Mouse (Mus musculus): ENCODE results near the gene Eloa. TPM values are rescaled to one million over a fixed set of nuclear protein-coding genes. Genes with fewer than 3 reads are reported as not detected.

The Eloa gene
- polyA plus RNA-seq, 2 experiments: 16.2 to 30.0 TPM

DNA sequence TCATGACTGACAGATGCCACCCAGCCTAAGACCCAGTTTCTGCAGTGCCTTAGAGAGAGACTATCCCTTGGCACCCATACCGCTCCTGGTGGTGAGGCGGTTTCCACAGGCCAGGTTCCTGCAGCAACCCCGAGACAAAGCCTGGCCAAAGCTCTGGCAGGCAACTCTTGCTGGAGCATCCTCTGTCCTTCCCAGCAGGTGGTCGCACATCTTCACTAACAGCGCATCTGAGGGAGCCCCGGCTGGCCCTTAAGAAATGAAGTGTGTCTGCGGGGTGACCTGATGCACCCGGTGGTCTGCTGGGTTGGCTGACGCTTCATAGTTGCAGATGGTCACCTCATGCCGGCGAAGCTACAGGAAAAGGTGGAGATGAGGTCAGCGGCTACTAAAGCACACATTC lies 45.4 kb downstream of the Eloa start:
- no peaks in the 10 kb centered on the region for H3K9me3 ChIP-seq (ENCODE audit: control insufficient read depth, low read length)
- H3K27me3 ChIP-seq (ENCODE audit: control insufficient read depth, insufficient read depth, low read length): no peaks in the 10 kb centered on the region
- peaks cover 50% of the 10 kb centered on the region for H3K36me3 ChIP-seq (replicated peaks; ENCODE audit: control insufficient read depth, insufficient read depth, low read depth)
- peaks cover 9 to 13% of the 10 kb centered on the region in 2 experiments for H3K4me1 ChIP-seq (replicated peaks; ENCODE audit: control insufficient read depth in 2 of 2, insufficient read depth in 2 of 2, low read length in 1 of 2)
- no peak overlapping the region for H3K4me3 ChIP-seq (ENCODE audit: insufficient read depth in 1 of 2, low read depth in 2 of 2, low read length in 2 of 2)
- no peak overlapping the region for H3K4me2 ChIP-seq (ENCODE audit: low read depth)
- DNase-seq (ENCODE audit: low read depth in 3 of 3, low spot score in 3 of 3) (no peak), ATAC-seq (ENCODE audit: insufficient read depth) (no peak)
- no peak overlapping the region for H3K9ac ChIP-seq (replicated peaks)
- H3K27ac ChIP-seq: no peak overlapping the region
- TF ChIP-seq CTCF (IDR thresholded peaks at IDR 0.05; ENCODE audit: low read depth) (no peak), EP300 (IDR thresholded peaks at IDR 0.05; ENCODE audit: low read depth) (no peak)
- 89% methylated on average over 12 of the region's 12 CpGs for WGBS (ENCODE audit: insufficient replicate concordance)

DNA sequence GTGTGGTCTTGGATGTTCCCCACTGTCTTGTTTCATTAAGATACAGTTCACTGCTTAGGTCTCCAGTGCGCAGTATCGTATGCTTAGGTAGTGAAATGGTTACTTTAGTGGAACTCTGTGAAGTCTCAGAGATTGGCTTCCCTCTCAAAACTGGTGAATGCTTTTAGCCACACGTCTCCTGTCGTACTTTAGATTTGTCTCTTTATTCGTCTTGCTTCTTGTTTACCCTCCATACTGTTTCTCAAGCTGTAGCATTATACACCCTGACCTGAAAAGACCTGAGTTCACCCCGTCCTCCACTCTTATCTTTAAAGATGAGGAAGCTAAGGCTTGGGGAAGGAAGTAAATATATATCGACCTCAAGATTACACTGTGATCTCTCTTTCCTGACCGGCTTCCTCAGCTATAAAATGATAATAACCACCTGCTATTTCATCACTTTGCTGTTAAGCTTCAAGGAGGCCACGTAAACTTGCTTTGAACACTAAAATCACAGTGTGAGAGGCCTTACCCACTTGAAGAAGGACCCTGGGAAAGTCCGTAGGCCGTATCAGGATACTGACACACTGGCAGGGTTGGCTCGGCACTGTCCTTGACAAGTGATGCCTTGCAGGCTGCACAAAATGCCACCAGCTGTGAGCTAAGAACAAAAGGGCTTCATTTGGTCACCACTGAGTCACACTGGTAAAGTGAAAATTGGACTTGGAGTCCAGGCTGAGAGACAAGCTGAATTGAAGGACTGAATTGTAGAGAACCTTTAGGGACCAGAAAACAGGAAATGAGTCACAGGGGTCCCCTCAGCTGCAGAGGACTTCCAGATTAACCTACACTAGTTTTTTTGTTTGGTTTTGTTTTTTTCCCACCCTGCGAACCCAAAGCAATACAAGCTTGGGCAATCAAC lies 48.4 kb downstream of the Eloa start:
- H3K9me3 ChIP-seq (ENCODE audit: control insufficient read depth, low read length): no peaks in the 10 kb centered on the region
- TF ChIP-seq CTCF (IDR thresholded peaks at IDR 0.05; ENCODE audit: low read depth) (no peak), EP300 (IDR thresholded peaks at IDR 0.05; ENCODE audit: low read depth) (no peak)
- H3K9ac ChIP-seq (replicated peaks): peak overlapping the region; percentile 86
- H3K4me3 ChIP-seq (ENCODE audit: insufficient read depth in 1 of 2, low read depth in 2 of 2, low read length in 2 of 2): peak overlapping the region; percentile 70 to 89
- DNase-seq (ENCODE audit: low read depth in 3 of 3, low spot score in 3 of 3) (no peak), ATAC-seq (ENCODE audit: insufficient read depth) (no peak)
- peak overlapping the region; percentile 38 for H3K27ac ChIP-seq
- WGBS (ENCODE audit: insufficient replicate concordance): 31% methylated on average over 13 of the region's 13 CpGs
- peaks cover 43% of the 10 kb centered on the region for H3K36me3 ChIP-seq (replicated peaks; ENCODE audit: control insufficient read depth, insufficient read depth, low read depth)
- H3K4me2 ChIP-seq (ENCODE audit: low read depth): peak overlapping the region; percentile 77
- H3K4me1 ChIP-seq (replicated peaks; ENCODE audit: control insufficient read depth in 2 of 2, insufficient read depth in 2 of 2, low read length in 1 of 2): peaks cover 9 to 13% of the 10 kb centered on the region in 2 experiments
- H3K27me3 ChIP-seq (ENCODE audit: control insufficient read depth, insufficient read depth, low read length): no peaks in the 10 kb centered on the region

DNA sequence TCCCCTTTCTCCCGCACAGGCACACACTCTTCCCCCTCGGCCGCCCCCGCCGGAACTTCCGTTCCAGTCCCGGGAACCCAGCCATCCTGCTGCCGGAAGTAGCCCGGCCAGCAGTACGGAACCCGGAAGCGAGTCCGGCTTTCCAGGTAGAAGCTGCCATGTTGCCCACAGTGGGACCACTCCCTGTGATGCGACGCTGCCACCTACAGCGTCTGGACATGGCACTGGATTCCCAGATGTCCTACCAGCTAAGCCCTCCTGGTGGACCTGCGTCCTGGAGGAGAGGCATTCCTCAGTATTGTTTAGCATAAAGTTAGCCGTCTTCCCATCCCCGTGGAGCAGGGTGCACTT lies 49.0 kb downstream of the Eloa start, which contains the start of gene Lypla2:
Gene Lypla2, minus strand, starts transcription at position 71 of the 351 bp plus-strand sequence.
- ATAC-seq (ENCODE audit: insufficient read depth): peak; percentile 73
- H3K36me3 ChIP-seq (replicated peaks; ENCODE audit: control insufficient read depth, insufficient read depth, low read depth): peaks cover 40% of the 10 kb centered on the region
- peak within 1 kb of the TSS; percentile 45 for H3K27ac ChIP-seq
- no peaks in the 10 kb centered on the region for H3K9me3 ChIP-seq (ENCODE audit: control insufficient read depth, low read length)
- H3K4me3 ChIP-seq (ENCODE audit: insufficient read depth in 1 of 2, low read depth in 2 of 2, low read length in 2 of 2): peak within 1 kb of the TSS; percentile 70 to 89
- H3K4me1 ChIP-seq (replicated peaks; ENCODE audit: control insufficient read depth in 2 of 2, insufficient read depth in 2 of 2, low read length in 1 of 2): peaks cover 9 to 13% of the 10 kb centered on the region in 2 experiments
- peak; percentile 55 to 67 (median 59) for DNase-seq (ENCODE audit: low read depth in 3 of 3, low spot score in 3 of 3)
- peak within 1 kb of the TSS; percentile 77 for H3K4me2 ChIP-seq (ENCODE audit: low read depth)
- TF ChIP-seq CTCF (IDR thresholded peaks at IDR 0.05; ENCODE audit: low read depth): no peak
- TF ChIP-seq EP300 (IDR thresholded peaks at IDR 0.05; ENCODE audit: low read depth): no peak
- WGBS (ENCODE audit: insufficient replicate concordance): 2% methylated on average over 19 of the region's 19 CpGs
- H3K9ac ChIP-seq (replicated peaks): peak within 1 kb of the TSS; percentile 86
- no peaks in the 10 kb centered on the region for H3K27me3 ChIP-seq (ENCODE audit: control insufficient read depth, insufficient read depth, low read length)

DNA sequence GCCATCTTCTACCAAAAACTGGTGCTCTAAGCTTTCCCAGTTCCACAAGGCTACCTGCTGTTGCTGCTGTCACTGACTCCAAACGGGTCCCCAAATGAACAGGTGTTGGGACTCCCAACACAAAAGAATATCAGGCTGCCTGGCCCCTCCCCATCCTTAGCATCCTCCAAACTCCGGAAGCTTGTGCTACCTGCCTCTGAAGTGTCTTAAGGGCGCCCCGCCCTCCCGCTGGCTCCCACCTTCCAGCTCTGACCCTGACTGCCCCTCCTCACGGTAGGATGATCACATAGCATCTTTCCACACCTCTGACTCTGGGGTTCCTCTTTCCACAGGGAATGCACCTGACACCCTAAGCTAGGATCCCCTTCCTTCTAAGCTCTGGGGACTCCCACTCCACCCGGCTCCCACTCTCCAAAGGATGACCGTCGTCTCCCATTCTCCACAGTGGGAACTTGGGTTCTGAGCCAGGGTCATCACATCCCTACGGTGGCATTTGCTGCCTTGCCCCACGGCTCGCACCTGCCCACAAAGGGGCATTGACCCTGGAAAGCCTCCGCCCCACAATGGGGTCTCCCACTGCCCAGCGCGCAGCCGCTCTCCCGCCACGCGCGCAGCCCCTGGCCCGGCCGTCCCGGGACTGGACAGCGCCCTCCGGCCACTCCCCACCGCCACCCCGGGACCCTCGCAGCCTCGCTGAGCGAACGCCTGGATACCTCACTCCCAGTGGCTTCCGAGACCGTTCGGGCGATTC lies 49.6 kb downstream of the Eloa start:
- Histone ChIP-seq H3K4me1 (replicated peaks; ENCODE audit: control insufficient read depth in 2 of 2, insufficient read depth in 2 of 2, low read length in 1 of 2) (peaks cover 9 to 13% of the 10 kb centered on the region in 2 experiments), H3K27ac (peak overlapping the region; percentile 45), H3K4me2 (ENCODE audit: low read depth) (peak overlapping the region; percentile 77), H3K4me3 (ENCODE audit: insufficient read depth in 1 of 2, low read depth in 2 of 2, low read length in 2 of 2) (peak overlapping the region; percentile 70 to 89), H3K27me3 (ENCODE audit: control insufficient read depth, insufficient read depth, low read length) (no peaks in the 10 kb centered on the region), H3K9ac (replicated peaks) (peak overlapping the region; percentile 86), H3K36me3 (replicated peaks; ENCODE audit: control insufficient read depth, insufficient read depth, low read depth) (peaks cover 40% of the 10 kb centered on the region), H3K9me3 (ENCODE audit: control insufficient read depth, low read length) (no peaks in the 10 kb centered on the region)
- TF ChIP-seq EP300 (IDR thresholded peaks at IDR 0.05; ENCODE audit: low read depth): no peak
- no peak for TF ChIP-seq CTCF (IDR thresholded peaks at IDR 0.05; ENCODE audit: low read depth)
- WGBS (ENCODE audit: insufficient replicate concordance): 2% methylated on average over 34 of the region's 35 CpGs
- DNase-seq (ENCODE audit: low read depth in 3 of 3, low spot score in 3 of 3) (no peak), ATAC-seq (ENCODE audit: insufficient read depth) (peak; percentile 27)

DNA sequence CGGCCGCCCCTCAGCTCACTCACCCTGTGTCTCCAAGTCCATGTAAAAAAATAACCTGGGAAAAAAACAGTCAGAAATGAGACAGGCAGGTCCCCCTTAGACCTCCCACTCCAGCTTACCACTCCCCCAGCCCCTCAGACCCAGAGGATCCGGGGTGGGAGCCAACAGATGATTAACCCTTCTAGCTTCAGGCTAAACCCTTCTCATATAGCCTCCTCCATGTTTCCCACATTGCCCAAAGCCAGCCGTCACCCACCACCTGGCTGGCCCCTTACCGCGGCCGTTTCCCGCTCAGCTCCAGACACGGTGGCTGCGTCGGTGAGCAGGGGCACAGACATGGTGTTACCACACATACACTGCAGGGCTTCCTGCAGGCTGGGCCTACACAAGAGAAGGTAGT lies 51.0 kb downstream of the Eloa start:
- TF ChIP-seq EP300 (IDR thresholded peaks at IDR 0.05; ENCODE audit: low read depth) (no peak), CTCF (IDR thresholded peaks at IDR 0.05; ENCODE audit: low read depth) (no peak)
- WGBS (ENCODE audit: insufficient replicate concordance): 86% methylated on average over 11 of the region's 11 CpGs
- DNase-seq (ENCODE audit: low read depth in 3 of 3, low spot score in 3 of 3) (no peak), ATAC-seq (ENCODE audit: insufficient read depth) (no peak)
- H3K4me3 ChIP-seq (ENCODE audit: insufficient read depth in 1 of 2, low read depth in 2 of 2, low read length in 2 of 2): no peak overlapping the region
- H3K4me1 ChIP-seq (replicated peaks; ENCODE audit: control insufficient read depth in 2 of 2, insufficient read depth in 2 of 2, low read length in 1 of 2): peaks cover 9 to 13% of the 10 kb centered on the region in 2 experiments
- no peak overlapping the region for H3K27ac ChIP-seq
- H3K9ac ChIP-seq (replicated peaks): no peak overlapping the region
- H3K36me3 ChIP-seq (replicated peaks; ENCODE audit: control insufficient read depth, insufficient read depth, low read depth): peaks cover 26% of the 10 kb centered on the region
- H3K27me3 ChIP-seq (ENCODE audit: control insufficient read depth, insufficient read depth, low read length): no peaks in the 10 kb centered on the region
- H3K9me3 ChIP-seq (ENCODE audit: control insufficient read depth, low read length): no peaks in the 10 kb centered on the region
- no peak overlapping the region for H3K4me2 ChIP-seq (ENCODE audit: low read depth)
